Comparison of ENCODE assay signal across 13 mouse cellular contexts in genomic region chr13:36621333-36621659, GRCm38 (mm10).
"Had no signal": no experiment of that assay in that cellular context is flagged by ENCODE, and none has a peak within 500 bp of the region (broad histone marks: within the 10 kb centered on the region; RNA-seq: fewer than 3 reads in every experiment).

No protein-coding gene starts in this region.

- H3K4me1 ChIP-seq: lung, embryonic 15.5 days; megakaryocyte, embryonic 14.5 days; midbrain, embryonic 13.5 days; midbrain, embryonic 15.5 days; neural tube, embryonic 12.5 days; stomach, embryonic 15.5 days had no signal

- H3K27ac ChIP-seq: lung, embryonic 15.5 days; macrophage; midbrain, embryonic 13.5 days; midbrain, embryonic 15.5 days; neural tube, embryonic 12.5 days; stomach, embryonic 15.5 days; stomach, postnatal 0 days had no signal

- H3K36me3 ChIP-seq: lung, embryonic 15.5 days; midbrain, embryonic 13.5 days; midbrain, embryonic 15.5 days; neural tube, embryonic 12.5 days; stomach, embryonic 15.5 days had no signal

- DNase-seq: right cerebral cortex, postnatal 14 days; thymus, adult 2 months; thymus, postnatal 25 days; thymus, postnatal 4 days had no signal

- H3K4me3 ChIP-seq: lung, embryonic 15.5 days; megakaryocyte, embryonic 14.5 days; midbrain, embryonic 13.5 days; midbrain, embryonic 15.5 days; neural tube, embryonic 12.5 days; stomach, embryonic 15.5 days had no signal

- ATAC-seq: midbrain, embryonic 13.5 days; midbrain, embryonic 15.5 days had no signal

- H3K9me3 ChIP-seq: lung, embryonic 15.5 days; midbrain, embryonic 15.5 days; neural tube, embryonic 12.5 days; stomach, embryonic 15.5 days had no signal

- H3K9ac ChIP-seq: lung, embryonic 15.5 days; midbrain, embryonic 13.5 days; midbrain, embryonic 15.5 days; neural tube, embryonic 12.5 days; stomach, embryonic 15.5 days had no signal

- H3K27me3 ChIP-seq: lung, embryonic 15.5 days; megakaryocyte, embryonic 14.5 days; midbrain, embryonic 13.5 days; midbrain, embryonic 15.5 days; neural tube, embryonic 12.5 days; stomach, embryonic 15.5 days had no signal

- H3K4me2 ChIP-seq: lung, embryonic 15.5 days; midbrain, embryonic 11.5 days; midbrain, embryonic 13.5 days; midbrain, embryonic 15.5 days; neural tube, embryonic 12.5 days; stomach, embryonic 15.5 days had no signal
